Mouse (Mus musculus) heart, adult 2 months (tissue): ENCODE results near the gene Grin3b. TPM values are rescaled to one million over a fixed set of nuclear protein-coding genes. Genes with fewer than 3 reads are reported as not detected.

Experiments used
- DNase-seq, 2 experiments: peaks; one replicate each; pipeline ENCODE4 v3.0.0; 2021
- H3K27ac ChIP-seq: fragments of 200-600 bp; 2 replicates; pipeline ENCODE4 v1.8.1; 2022
- H3K27me3 ChIP-seq: fragments of 200-500 bp; 2 replicates; pipeline ENCODE4 v1.6.1; 2012; ENCODE audit warnings: mild to moderate bottlenecking, low read length, inconsistent platforms, mixed read lengths; ENCODE audit not compliant: control insufficient read depth, insufficient read depth
- H3K36me3 ChIP-seq: fragments of 200-500 bp; 2 replicates; pipeline ENCODE4 v1.6.1; 2012; ENCODE audit warnings: low read length, inconsistent platforms; ENCODE audit not compliant: control insufficient read depth, insufficient read depth
- H3K4me1 ChIP-seq: fragments of 200-500 bp; 2 replicates; pipeline ENCODE4 v1.6.1; 2011; ENCODE audit warnings: low read length; ENCODE audit not compliant: control insufficient read depth, insufficient read depth
- H3K4me3 ChIP-seq: fragments of 200-600 bp; 2 replicates; pipeline ENCODE4 v1.8.1; 2022
- H3K79me2 ChIP-seq: fragments of 200-500 bp; replicated peaks from 2 replicates; pipeline ENCODE4 v1.6.1; 2012; ENCODE audit warnings: mild to moderate bottlenecking, inconsistent platforms, low read length, moderate library complexity, mixed read lengths; ENCODE audit not compliant: control insufficient read depth, insufficient read depth
- H3K9ac ChIP-seq: fragments of 200-500 bp; 2 replicates; pipeline ENCODE4 v1.6.1; 2012; ENCODE audit warnings: low read depth, mild to moderate bottlenecking, control low read depth, inconsistent platforms, low read length, mixed read lengths
- CTCF ChIP-seq: fragments of 200-600 bp; IDR thresholded peaks from 2 replicates; pipeline ENCODE4 v1.8.1; 2022; ENCODE audit warnings: antibody characterized with exemption, mild to moderate bottlenecking, moderate library complexity
- EP300 ChIP-seq: fragments of 200-500 bp; IDR thresholded peaks from 2 replicates; pipeline ENCODE4 v1.6.1; 2011; ENCODE audit warnings: low read depth, low read length, control low read depth; ENCODE audit not compliant: insufficient read depth
- POLR2A ChIP-seq: fragments of 200-500 bp; IDR thresholded peaks from 2 replicates; pipeline ENCODE4 v1.6.1; 2011; ENCODE audit warnings: mild to moderate bottlenecking, low read depth, low read length, control low read depth; ENCODE audit not compliant: insufficient read depth
- WGBS: fragments of 180-500 bp; shearing (Covaris S2); methylation state at CpG from one replicate; pipeline ENCODE4 v1.1.7; 2018; 5-methylcytosine and 5-hydroxymethylcytosine counted together
- intact Hi-C: fragments of 180-260 bp; cut with DNase I; formaldehyde crosslinking; loops from one replicate; pipeline ENCODE4 v1.15.1; 2025
- polyA plus RNA-seq: library from polyadenylated mRNA; depleted of rRNA; stranded (reverse); fragments of >200 nt; gene quantifications from 2 replicates; pipeline ENCODE4 v1.2.3, GENCODE M21; 2012
- total RNA-seq, 2 experiments: library from RNA; stranded (reverse); gene quantifications; 2 replicates each; pipeline ENCODE4 v1.2.3; 2021

The Grin3b gene
- total and polyA plus RNA-seq, 3 experiments = 0.20 to 0.31 (median 0.29) TPM

- Histone ChIP-seq H3K4me1 (0 out of 2 replicates have a peak, but pooled peaks cover 1% of the 10 kb centered on the region), H3K27ac (peak within 1 kb of the TSS; percentile 86), H3K27me3 (peaks cover under 1% of the 10 kb centered on the region), H3K4me3 (peak within 1 kb of the TSS; percentile 66), H3K79me2 (no peaks in the 10 kb centered on the region), H3K9ac (peak within 1 kb of the TSS; percentile 81), H3K36me3 (no peaks in the 10 kb centered on the region)
- TF ChIP-seq EP300 (0 out of 2 replicates have a peak, but pooled peaks have one; percentile 40), POLR2A (no peak)
- intact Hi-C loops = loop anchor here (2.0 to 5.0 kb wide), 3 partner anchors 58 to 216 kb away; partner anchors contain the start of genes Abca7, Cbarp and Tmem259
- DNase-seq = peak; percentile 93 to 96
- WGBS = under 1% methylated on average over 63 of the region's 63 CpGs
Observed at GRCm38 (mm10) chr10:79926491-79927323, 43.8 kb upstream of the Grin3b start, which contains the start of gene Arid3a. Gene Arid3a, plus strand, starts transcription at chr10:79927043.

- H3K4me3 ChIP-seq = peak overlapping the region; percentile 66
- intact Hi-C loops = loop anchor here (2.0 to 5.0 kb wide), 3 partner anchors 57 to 215 kb away; partner anchors contain the start of genes Abca7, Cbarp and Tmem259
- H3K27me3 ChIP-seq = no peaks in the 10 kb centered on the region
- H3K4me1 ChIP-seq = peaks cover 5% of the 10 kb centered on the region
- H3K79me2 ChIP-seq = no peaks in the 10 kb centered on the region
- no peaks in the 10 kb centered on the region for H3K36me3 ChIP-seq
- peak overlapping the region; percentile 86 for H3K27ac ChIP-seq
- peak; percentile 72 to 75 for DNase-seq
- WGBS = under 1% methylated on average over 54 of the region's 54 CpGs
- no peak for TF ChIP-seq EP300
- no peak for TF ChIP-seq POLR2A
- peak; percentile 50 for TF ChIP-seq CTCF
- peak overlapping the region; percentile 77 for H3K9ac ChIP-seq
Observed at GRCm38 (mm10) chr10:79927324-79928029, 43.0 kb upstream of the Grin3b start.

- TF ChIP-seq POLR2A = no peak
- TF ChIP-seq CTCF = no peak
- TF ChIP-seq EP300 = no peak
Observed at GRCm38 (mm10) chr10:79928030-79928694, 42.4 kb upstream of the Grin3b start.

GRCm38 (mm10) chr10:79928907-79929701 is 41.4 kb upstream of the Grin3b start:
- DNase-seq = no peak
- no peak overlapping the region for H3K9ac ChIP-seq
- TF ChIP-seq POLR2A = no peak
- TF ChIP-seq CTCF = no peak
- no peak for TF ChIP-seq EP300
- WGBS = 37% methylated on average over 9 of the region's 9 CpGs
- no peaks in the 10 kb centered on the region for H3K79me2 ChIP-seq
- no peak overlapping the region for H3K4me3 ChIP-seq
- H3K27ac ChIP-seq = no peak overlapping the region
- no peaks in the 10 kb centered on the region for H3K36me3 ChIP-seq
- H3K27me3 ChIP-seq = no peaks in the 10 kb centered on the region
- intact Hi-C loops = loop anchor here (5.0 kb wide), 1 partner anchor 213 kb away; the partner anchor contains the start of gene Cbarp
- H3K4me1 ChIP-seq = peaks cover 19% of the 10 kb centered on the region

More at GRCm38 (mm10) chr10:79928030-79928694, 42.4 kb upstream of the Grin3b start:
- H3K79me2 ChIP-seq = no peaks in the 10 kb centered on the region
- peak overlapping the region; percentile 66 for H3K4me3 ChIP-seq
- H3K27me3 ChIP-seq = no peaks in the 10 kb centered on the region
- DNase-seq = peak in 1 of 2 experiments; percentile 50
- peaks cover 9% of the 10 kb centered on the region for H3K4me1 ChIP-seq
- H3K27ac ChIP-seq = peak overlapping the region; percentile 86
- H3K36me3 ChIP-seq = no peaks in the 10 kb centered on the region
- H3K9ac ChIP-seq = peak overlapping the region; percentile 51
- intact Hi-C loops = loop anchor here (5.0 kb wide), 1 partner anchor 214 kb away; the partner anchor contains the start of gene Cbarp
- 7% methylated on average over 29 of the region's 29 CpGs for WGBS
